Mouse (Mus musculus) intestine, embryonic 15.5 days (tissue): ENCODE measurements around the gene Phox2a. TPM values are rescaled to one million over a fixed set of nuclear protein-coding genes. Genes with fewer than 3 reads are reported as not detected.
A peak's percentile ranks its signal among the peaks of the same experiment; 100 is the strongest.

ENCODE experiments used
- ATAC-seq: fragments of 200-750 bp; cut with Nextera tagmentation; 2 replicates; pipeline ENCODE4 v1.8.0; 2017; ENCODE audit warnings: moderate TSS enrichment, moderate library complexity
- H3K27ac ChIP-seq: fragments of 300-500 bp; sonication (generic); 2 replicates; pipeline ENCODE4 v1.5.1; 2015; ENCODE audit warnings: mild to moderate bottlenecking, inconsistent platforms
- H3K27me3 ChIP-seq: fragments of 300-500 bp; sonication (generic); replicated peaks from 2 replicates; pipeline ENCODE4 v1.6.1; 2015; ENCODE audit warnings: inconsistent platforms
- H3K36me3 ChIP-seq: fragments of 300-500 bp; sonication (generic); 2 replicates; pipeline ENCODE4 v1.6.1; 2015; ENCODE audit warnings: inconsistent platforms
- H3K4me1 ChIP-seq: fragments of 300-500 bp; sonication (generic); replicated peaks from 2 replicates; pipeline ENCODE4 v1.6.1; 2015; ENCODE audit warnings: inconsistent platforms
- H3K4me2 ChIP-seq: fragments of 300-500 bp; sonication (generic); replicated peaks from 2 replicates; pipeline ENCODE4 v1.6.1; 2015; ENCODE audit warnings: mild to moderate bottlenecking, inconsistent platforms
- H3K4me3 ChIP-seq: fragments of 300-500 bp; sonication (generic); replicated peaks from 2 replicates; pipeline ENCODE4 v1.5.1; 2015; ENCODE audit warnings: inconsistent platforms
- H3K9ac ChIP-seq: fragments of 300-500 bp; sonication (generic); 2 replicates; pipeline ENCODE4 v1.6.1; 2015; ENCODE audit warnings: inconsistent platforms
- H3K9me3 ChIP-seq: fragments of 300-500 bp; sonication (generic); 2 replicates; pipeline ENCODE4 v1.6.1; 2016; ENCODE audit warnings: inconsistent platforms
- WGBS: fragments of 180-500 bp; shearing (Covaris S2); methylation state at CpG from one replicate; pipeline ENCODE4 v1.1.7; 2015; 5-methylcytosine and 5-hydroxymethylcytosine counted together
- polyA plus RNA-seq: library from polyadenylated mRNA; unstranded; fragments of >200 nt; fragmentation: Nextera tagmentation; extraction: Ambion mirVana; gene quantifications from 2 replicates; pipeline ENCODE4 v1.2.1, GENCODE M21; 2015

Phox2a gene
- 3.4 and 4.2 TPM in 2 replicates for polyA plus RNA-seq

- peaks cover 26% of the 10 kb centered on the region for H3K4me1 ChIP-seq
- 0 out of 2 replicates have a peak within 1 kb of the TSS, but pooled peaks have one; percentile 13 for H3K9ac ChIP-seq
- H3K27ac ChIP-seq: no peak within 1 kb of the TSS
- H3K4me3 ChIP-seq: peak within 1 kb of the TSS; percentile 33
- peak; percentile 23; the same call in 1 of the 2 replicates for ATAC-seq
- H3K36me3 ChIP-seq: no peaks in the 10 kb centered on the region
- 1% methylated on average over 45 of the region's 45 CpGs for WGBS
- peaks cover 53% of the 10 kb centered on the region for H3K27me3 ChIP-seq
- peak within 1 kb of the TSS; percentile 60 for H3K4me2 ChIP-seq
- H3K9me3 ChIP-seq: no peaks in the 10 kb centered on the region
Measured at GRCm38 (mm10) chr7:101817861-101818401, at the start of gene Phox2a. Phox2a (plus strand) TSS chr7:101818313.

DNA sequence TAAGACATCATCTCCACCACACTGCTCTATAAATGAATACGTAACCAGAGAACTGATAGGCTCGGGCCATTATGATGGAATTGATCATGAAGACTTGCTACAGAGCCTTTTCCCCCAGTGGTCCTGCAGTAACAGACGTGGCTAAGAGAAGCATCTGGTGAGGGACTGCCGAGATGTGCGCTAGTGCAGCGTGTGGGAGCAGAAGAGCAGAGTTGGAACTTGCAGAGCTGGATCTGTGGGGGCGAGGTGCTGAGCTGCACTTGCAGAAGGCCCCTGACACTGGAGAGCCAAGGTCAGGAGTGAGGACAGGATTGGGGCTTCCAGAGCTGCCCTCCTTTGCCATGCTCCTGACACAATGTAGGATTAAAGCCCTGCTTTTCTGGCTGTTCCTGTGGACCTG, 48.1 kb upstream of the Phox2a start:
- H3K27ac ChIP-seq: no peak overlapping the region
- no peaks in the 10 kb centered on the region for H3K4me1 ChIP-seq
- 79% methylated on average over 7 of the region's 7 CpGs for WGBS

DNA sequence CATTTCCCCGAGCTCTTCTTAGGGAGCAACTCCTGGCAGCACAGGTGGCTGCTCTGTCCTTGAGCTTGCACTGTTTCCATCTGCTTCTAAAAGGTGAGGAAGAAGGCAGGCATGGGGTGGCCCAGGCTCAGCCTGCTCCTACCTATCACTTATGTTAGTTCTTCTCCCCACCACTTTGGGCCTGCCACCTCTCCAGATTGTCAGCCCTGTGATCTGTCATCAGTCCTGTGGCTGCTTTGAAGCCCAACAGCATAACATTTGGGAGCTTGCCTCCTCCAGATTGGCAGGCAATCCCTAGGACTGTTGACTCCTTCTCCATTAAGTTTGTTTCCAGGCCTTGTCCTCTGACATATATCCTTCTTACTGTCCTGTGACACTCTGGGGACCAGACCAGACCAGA, 46.5 kb upstream of the Phox2a start:
- Histone ChIP-seq H3K27me3 (no peaks in the 10 kb centered on the region), H3K27ac (no peak overlapping the region), H3K4me1 (no peaks in the 10 kb centered on the region), H3K4me2 (no peak overlapping the region), H3K9ac (no peak overlapping the region), H3K9me3 (no peaks in the 10 kb centered on the region), H3K36me3 (no peaks in the 10 kb centered on the region; the same call in 1 of the 2 replicates), H3K4me3 (no peak overlapping the region)
- WGBS: 85% methylated on average over 1 of the region's 1 CpGs
- no peak for ATAC-seq

More for the DNA sequence above, 48.1 kb upstream of the Phox2a start:
- Histone ChIP-seq H3K36me3 (no peaks in the 10 kb centered on the region; the same call in 1 of the 2 replicates), H3K4me2 (no peak overlapping the region), H3K27me3 (no peaks in the 10 kb centered on the region), H3K9ac (no peak overlapping the region), H3K4me3 (no peak overlapping the region), H3K9me3 (no peaks in the 10 kb centered on the region)
- ATAC-seq: no peak

- H3K4me1 ChIP-seq: no peaks in the 10 kb centered on the region
- H3K4me2 ChIP-seq: no peak overlapping the region
- no peak overlapping the region for H3K9ac ChIP-seq
- H3K9me3 ChIP-seq: no peaks in the 10 kb centered on the region
- no peaks in the 10 kb centered on the region; the same call in 1 of the 2 replicates for H3K36me3 ChIP-seq
- no peak for ATAC-seq
- 42% methylated on average over 8 of the region's 8 CpGs for WGBS
- H3K27me3 ChIP-seq: no peaks in the 10 kb centered on the region
- no peak overlapping the region for H3K27ac ChIP-seq
- H3K4me3 ChIP-seq: no peak overlapping the region
Measured at GRCm38 (mm10) chr7:101772687-101773086, 45.4 kb upstream of the Phox2a start.

- no peak overlapping the region for H3K4me3 ChIP-seq
- no peaks in the 10 kb centered on the region for H3K4me1 ChIP-seq
- H3K4me2 ChIP-seq: no peak overlapping the region
- H3K9me3 ChIP-seq: no peaks in the 10 kb centered on the region
- 94% methylated on average over 1 of the region's 1 CpGs for WGBS
- no peak overlapping the region for H3K27ac ChIP-seq
- no peak overlapping the region for H3K9ac ChIP-seq
- ATAC-seq: no peak
- H3K27me3 ChIP-seq: no peaks in the 10 kb centered on the region
- H3K36me3 ChIP-seq: no peaks in the 10 kb centered on the region; the same call in 1 of the 2 replicates
Measured at GRCm38 (mm10) chr7:101777053-101777452, 41.1 kb upstream of the Phox2a start.

DNA sequence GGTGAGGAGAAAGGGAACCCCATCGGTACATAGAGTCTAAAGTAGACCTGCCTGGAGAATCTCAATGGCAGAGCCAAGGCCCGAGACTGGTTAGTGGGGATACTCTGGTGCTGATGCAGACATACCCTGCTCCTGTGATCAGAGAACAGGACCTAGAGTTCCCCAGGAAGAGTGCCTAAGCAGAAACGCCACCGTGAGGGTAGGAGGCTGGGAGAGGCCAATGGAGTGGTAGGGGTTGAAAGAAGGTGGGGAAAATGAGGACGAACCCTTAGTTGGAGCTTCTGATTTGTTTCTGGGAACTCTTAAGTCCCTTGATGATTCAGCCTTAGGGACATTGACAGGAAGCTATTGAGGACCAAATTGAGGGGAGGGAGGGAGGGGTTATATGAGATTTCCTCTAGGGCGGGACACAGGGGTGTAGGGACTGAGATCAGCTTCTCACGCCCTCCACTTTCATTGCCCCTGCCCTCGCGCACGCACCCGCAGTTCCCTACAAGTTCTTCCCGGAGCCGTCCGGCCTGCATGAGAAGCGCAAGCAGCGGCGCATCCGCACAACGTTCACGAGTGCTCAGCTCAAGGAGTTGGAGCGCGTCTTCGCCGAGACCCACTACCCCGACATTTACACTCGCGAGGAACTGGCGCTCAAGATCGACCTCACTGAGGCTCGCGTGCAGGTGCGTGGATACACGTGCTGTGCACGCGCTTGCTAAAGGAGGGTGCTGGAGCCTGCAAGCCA, 2.4 kb downstream of the Phox2a start:
- peak overlapping the region; percentile 95 for H3K4me2 ChIP-seq
- peaks cover 26% of the 10 kb centered on the region for H3K4me1 ChIP-seq
- no peak overlapping the region for H3K9ac ChIP-seq
- no peaks in the 10 kb centered on the region for H3K9me3 ChIP-seq
- H3K4me3 ChIP-seq: peak overlapping the region; percentile 48
- H3K36me3 ChIP-seq: peaks cover 13% of the 10 kb centered on the region
- no peak for ATAC-seq
- peaks cover 53% of the 10 kb centered on the region for H3K27me3 ChIP-seq
- 5% methylated on average over 35 of the region's 35 CpGs for WGBS
- H3K27ac ChIP-seq: no peak overlapping the region

DNA sequence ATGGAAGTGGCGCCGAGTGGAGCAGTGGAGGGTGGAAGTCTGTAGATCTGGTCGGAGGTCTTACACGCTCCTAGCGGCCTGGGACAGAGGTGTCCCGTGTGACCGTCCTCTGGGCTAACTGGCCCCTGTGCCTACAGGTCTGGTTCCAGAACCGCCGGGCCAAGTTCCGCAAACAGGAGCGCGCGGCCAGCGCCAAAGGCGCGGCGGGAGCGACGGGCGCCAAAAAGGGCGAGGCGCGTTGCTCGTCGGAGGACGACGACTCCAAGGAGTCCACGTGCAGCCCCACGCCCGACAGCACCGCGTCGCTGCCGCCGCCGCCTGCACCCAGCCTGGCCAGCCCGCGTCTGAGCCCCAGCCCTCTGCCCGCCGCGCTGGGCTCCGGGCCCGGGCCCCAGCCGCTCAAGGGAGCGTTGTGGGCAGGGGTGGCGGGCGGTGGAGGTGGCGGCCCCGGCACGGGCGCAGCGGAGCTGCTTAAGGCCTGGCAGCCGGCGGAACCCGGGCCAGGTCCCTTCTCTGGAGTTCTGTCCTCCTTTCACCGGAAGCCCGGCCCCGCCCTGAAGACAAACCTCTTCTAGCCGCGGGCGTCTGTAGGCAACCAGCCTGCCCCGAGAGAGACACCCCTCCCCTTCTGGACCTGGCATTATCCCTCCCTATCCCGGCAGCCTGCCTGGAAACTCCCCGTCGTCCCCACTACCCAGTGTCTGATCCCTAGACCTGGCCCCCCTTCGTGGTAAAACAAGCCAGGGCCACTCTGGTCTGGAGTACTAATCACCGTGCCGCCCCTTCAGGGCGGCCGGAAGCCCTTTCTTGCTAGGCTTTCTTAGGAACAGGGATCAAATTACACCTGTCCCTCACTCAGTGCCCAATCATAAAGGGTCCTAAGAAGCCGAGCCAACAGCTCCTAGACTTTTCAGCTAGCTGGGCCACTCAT, 3.7 kb downstream of the Phox2a start:
- Histone ChIP-seq H3K27me3 (peaks cover 50% of the 10 kb centered on the region), H3K4me1 (peaks cover 26% of the 10 kb centered on the region), H3K9ac (peak overlapping the region; percentile 58), H3K4me2 (peak overlapping the region; percentile 95), H3K4me3 (peak overlapping the region; percentile 48), H3K36me3 (peaks cover 24% of the 10 kb centered on the region), H3K9me3 (no peaks in the 10 kb centered on the region), H3K27ac (peak overlapping the region; percentile 45)
- WGBS: under 1% methylated on average over 71 of the region's 71 CpGs
- peak; percentile 69 for ATAC-seq

GRCm38 (mm10) chr7:101822836-101823757, 5.0 kb downstream of the Phox2a start:
- H3K27ac ChIP-seq: no peak overlapping the region
- no peak overlapping the region; the same call in 1 of the 2 replicates for H3K4me2 ChIP-seq
- peak; percentile 26 for ATAC-seq
- no peak overlapping the region for H3K9ac ChIP-seq
- peaks cover 35% of the 10 kb centered on the region for H3K36me3 ChIP-seq
- peaks cover 37% of the 10 kb centered on the region for H3K27me3 ChIP-seq
- peaks cover 22% of the 10 kb centered on the region for H3K4me1 ChIP-seq
- no peak overlapping the region for H3K4me3 ChIP-seq
- 46% methylated on average over 32 of the region's 32 CpGs for WGBS
- no peaks in the 10 kb centered on the region for H3K9me3 ChIP-seq

GRCm38 (mm10) chr7:101823758-101824630, 5.9 kb downstream of the Phox2a start:
- WGBS: 86% methylated on average over 18 of the region's 18 CpGs
- no peak overlapping the region for H3K27ac ChIP-seq
- no peak overlapping the region for H3K4me3 ChIP-seq
- H3K27me3 ChIP-seq: peaks cover 29% of the 10 kb centered on the region
- H3K9ac ChIP-seq: no peak overlapping the region
- no peaks in the 10 kb centered on the region for H3K9me3 ChIP-seq
- peaks cover 43% of the 10 kb centered on the region for H3K36me3 ChIP-seq
- ATAC-seq: no peak
- H3K4me2 ChIP-seq: no peak overlapping the region
- H3K4me1 ChIP-seq: peaks cover 18% of the 10 kb centered on the region

DNA sequence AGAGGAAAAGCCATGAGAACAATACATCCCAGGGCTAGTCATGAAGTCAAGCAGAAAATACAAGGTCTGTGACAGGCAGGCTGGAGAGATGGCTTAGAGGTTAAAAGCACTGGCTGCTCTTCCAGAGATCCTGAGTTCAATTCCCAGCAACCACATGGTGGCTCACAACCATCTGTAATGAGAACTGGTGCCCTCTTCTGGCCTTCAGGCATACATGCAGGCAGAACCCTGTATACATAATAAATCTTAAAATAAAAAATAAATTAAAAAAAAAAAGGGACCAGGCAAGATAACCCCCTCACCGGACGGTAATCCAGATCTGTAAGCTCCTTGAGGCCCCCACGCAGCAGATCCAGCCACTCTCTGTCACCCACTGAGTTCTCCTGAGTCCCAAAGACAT, 12.3 kb downstream of the Phox2a start:
- Histone ChIP-seq H3K4me1 (peaks cover 16% of the 10 kb centered on the region), H3K4me3 (no peak overlapping the region), H3K9ac (no peak overlapping the region), H3K27ac (no peak overlapping the region), H3K4me2 (no peak overlapping the region), H3K27me3 (no peaks in the 10 kb centered on the region), H3K36me3 (peaks cover 72% of the 10 kb centered on the region), H3K9me3 (no peaks in the 10 kb centered on the region)
- ATAC-seq: no peak
- 89% methylated on average over 3 of the region's 3 CpGs for WGBS

DNA sequence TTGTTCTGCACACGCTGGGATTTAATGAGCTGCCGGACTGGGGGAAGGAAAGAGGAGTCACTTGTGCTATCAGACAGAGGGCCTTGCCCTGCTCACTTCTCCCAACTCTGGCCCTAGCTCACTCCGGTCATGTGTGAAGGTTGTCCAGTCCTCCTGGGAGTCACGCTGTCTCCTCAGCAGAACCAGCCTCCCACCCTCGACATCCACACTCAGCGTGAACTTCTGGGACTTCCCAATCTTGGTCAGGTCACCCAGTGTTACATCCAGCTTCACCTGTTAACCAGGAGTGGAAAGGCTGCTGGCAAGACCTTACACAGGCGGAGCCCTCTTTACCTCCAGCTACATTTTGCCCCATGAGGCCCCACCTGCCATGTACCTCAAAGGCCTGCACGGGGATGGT, 13.3 kb downstream of the Phox2a start:
- H3K9ac ChIP-seq: no peak overlapping the region
- H3K9me3 ChIP-seq: no peaks in the 10 kb centered on the region
- H3K4me1 ChIP-seq: peaks cover 21% of the 10 kb centered on the region
- no peak overlapping the region for H3K4me3 ChIP-seq
- peaks cover 63% of the 10 kb centered on the region for H3K36me3 ChIP-seq
- WGBS: 93% methylated on average over 8 of the region's 8 CpGs
- H3K4me2 ChIP-seq: no peak overlapping the region
- no peaks in the 10 kb centered on the region for H3K27me3 ChIP-seq
- ATAC-seq: no peak
- H3K27ac ChIP-seq: no peak overlapping the region
